Mouse (Mus musculus): ENCODE results near the gene Ryr2. TPM values are rescaled to one million over a fixed set of nuclear protein-coding genes. Genes with fewer than 3 reads are reported as not detected.

Gene Ryr2
- polyA plus RNA-seq, 1 experiment from 2014 or later: 0.15 TPM

- H3K36me3 ChIP-seq (ENCODE audit: control insufficient read depth, insufficient read depth, low read length): no peaks in the 10 kb centered on the region
- WGBS: 91% methylated on average over 7 of the region's 7 CpGs
- H3K27me3 ChIP-seq (ENCODE audit: control insufficient read depth, insufficient read depth, low read length): no peaks in the 10 kb centered on the region
Measured at GRCm38 (mm10) chr13:11709708-11710471, 396.9 kb downstream of the Ryr2 start.

GRCm38 (mm10) chr13:11701721-11702120, 405.0 kb downstream of the Ryr2 start:
- no peak for DNase-seq (ENCODE audit: low spot score)
- Histone ChIP-seq H3K27ac (replicated peaks; ENCODE audit: low read depth, low read length) (no peak overlapping the region), H3K4me3 (ENCODE audit: low read depth, low read length) (no peak overlapping the region), H3K27me3 (ENCODE audit: control insufficient read depth, insufficient read depth, low read length) (no peaks in the 10 kb centered on the region), H3K4me2 (ENCODE audit: low read depth, severe bottlenecking) (no peak overlapping the region), H3K36me3 (ENCODE audit: control insufficient read depth, insufficient read depth, low read length) (no peaks in the 10 kb centered on the region), H3K4me1 (ENCODE audit: control insufficient read depth, insufficient read depth, low read length) (no peaks in the 10 kb centered on the region), H3K9ac (ENCODE audit: low read length) (no peak overlapping the region), H3K9me3 (ENCODE audit: control insufficient read depth, low read length) (no peaks in the 10 kb centered on the region)
- ATAC-seq (ENCODE audit: insufficient number of reproducible peaks, low FRiP score, low TSS enrichment, low read depth): no peak
- 94% methylated on average over 3 of the region's 3 CpGs for WGBS

More at GRCm38 (mm10) chr13:11709708-11710471, 396.9 kb downstream of the Ryr2 start:
- H3K4me3 ChIP-seq (ENCODE audit: low read depth, low read length): no peak overlapping the region
- no peak for ATAC-seq (ENCODE audit: insufficient number of reproducible peaks, low FRiP score, low TSS enrichment, low read depth)
- DNase-seq (ENCODE audit: low spot score): no peak
- no peak overlapping the region for H3K27ac ChIP-seq (replicated peaks; ENCODE audit: low read depth, low read length)
- H3K9ac ChIP-seq (ENCODE audit: low read length): no peak overlapping the region
- no peaks in the 10 kb centered on the region for H3K9me3 ChIP-seq (ENCODE audit: control insufficient read depth, low read length)
- H3K4me1 ChIP-seq (ENCODE audit: control insufficient read depth, insufficient read depth, low read length): no peaks in the 10 kb centered on the region
- H3K4me2 ChIP-seq (ENCODE audit: low read depth, severe bottlenecking): no peak overlapping the region

- Histone ChIP-seq H3K9ac (ENCODE audit: low read length) (no peak overlapping the region), H3K4me1 (ENCODE audit: control insufficient read depth, insufficient read depth, low read length) (no peaks in the 10 kb centered on the region), H3K27me3 (ENCODE audit: control insufficient read depth, insufficient read depth, low read length) (no peaks in the 10 kb centered on the region), H3K27ac (replicated peaks; ENCODE audit: low read depth, low read length) (no peak overlapping the region), H3K36me3 (ENCODE audit: control insufficient read depth, insufficient read depth, low read length) (no peaks in the 10 kb centered on the region), H3K9me3 (ENCODE audit: control insufficient read depth, low read length) (no peaks in the 10 kb centered on the region), H3K4me2 (ENCODE audit: low read depth, severe bottlenecking) (no peak overlapping the region), H3K4me3 (ENCODE audit: low read depth, low read length) (no peak overlapping the region)
- DNase-seq (ENCODE audit: low spot score): no peak
- WGBS: 77% methylated on average over 1 of the region's 1 CpGs
- ATAC-seq (ENCODE audit: insufficient number of reproducible peaks, low FRiP score, low TSS enrichment, low read depth): no peak
Measured at GRCm38 (mm10) chr13:11696496-11696895, 410.2 kb downstream of the Ryr2 start.

GRCm38 (mm10) chr13:11681802-11682201, 424.9 kb downstream of the Ryr2 start:
- H3K27ac ChIP-seq (replicated peaks; ENCODE audit: low read depth, low read length): no peak overlapping the region
- H3K36me3 ChIP-seq (ENCODE audit: control insufficient read depth, insufficient read depth, low read length): no peaks in the 10 kb centered on the region
- no peaks in the 10 kb centered on the region for H3K4me1 ChIP-seq (ENCODE audit: control insufficient read depth, insufficient read depth, low read length)
- no peak overlapping the region for H3K4me2 ChIP-seq (ENCODE audit: low read depth, severe bottlenecking)
- no peak for DNase-seq (ENCODE audit: low spot score)
- ATAC-seq (ENCODE audit: insufficient number of reproducible peaks, low FRiP score, low TSS enrichment, low read depth): no peak
- no peak overlapping the region for H3K9ac ChIP-seq (ENCODE audit: low read length)
- H3K9me3 ChIP-seq (ENCODE audit: control insufficient read depth, low read length): no peaks in the 10 kb centered on the region
- WGBS: 80% methylated on average over 4 of the region's 4 CpGs
- no peak overlapping the region for H3K4me3 ChIP-seq (ENCODE audit: low read depth, low read length)
- no peaks in the 10 kb centered on the region for H3K27me3 ChIP-seq (ENCODE audit: control insufficient read depth, insufficient read depth, low read length)

- H3K36me3 ChIP-seq (ENCODE audit: control insufficient read depth, insufficient read depth, low read length): no peaks in the 10 kb centered on the region
- H3K9me3 ChIP-seq (ENCODE audit: control insufficient read depth, low read length): no peaks in the 10 kb centered on the region
- no peak overlapping the region for H3K4me2 ChIP-seq (ENCODE audit: low read depth, severe bottlenecking)
- H3K4me3 ChIP-seq (ENCODE audit: low read depth, low read length): no peak overlapping the region
- ATAC-seq (ENCODE audit: insufficient number of reproducible peaks, low FRiP score, low TSS enrichment, low read depth) (no peak), DNase-seq (ENCODE audit: low spot score) (no peak)
- H3K9ac ChIP-seq (ENCODE audit: low read length): no peak overlapping the region
- no peaks in the 10 kb centered on the region for H3K4me1 ChIP-seq (ENCODE audit: control insufficient read depth, insufficient read depth, low read length)
- no peaks in the 10 kb centered on the region for H3K27me3 ChIP-seq (ENCODE audit: control insufficient read depth, insufficient read depth, low read length)
- no peak overlapping the region for H3K27ac ChIP-seq (replicated peaks; ENCODE audit: low read depth, low read length)
Measured at GRCm38 (mm10) chr13:11662815-11663214, 443.9 kb downstream of the Ryr2 start.

- no peak overlapping the region for H3K9ac ChIP-seq (ENCODE audit: low read length)
- ATAC-seq (ENCODE audit: insufficient number of reproducible peaks, low FRiP score, low TSS enrichment, low read depth) (no peak), DNase-seq (ENCODE audit: low spot score) (no peak)
- H3K4me1 ChIP-seq (ENCODE audit: control insufficient read depth, insufficient read depth, low read length): no peaks in the 10 kb centered on the region
- H3K4me3 ChIP-seq (ENCODE audit: low read depth, low read length): no peak overlapping the region
- WGBS: 96% methylated on average over 1 of the region's 1 CpGs
- H3K9me3 ChIP-seq (ENCODE audit: control insufficient read depth, low read length): no peaks in the 10 kb centered on the region
- H3K4me2 ChIP-seq (ENCODE audit: low read depth, severe bottlenecking): no peak overlapping the region
- H3K36me3 ChIP-seq (ENCODE audit: control insufficient read depth, insufficient read depth, low read length): no peaks in the 10 kb centered on the region
- H3K27me3 ChIP-seq (ENCODE audit: control insufficient read depth, insufficient read depth, low read length): no peaks in the 10 kb centered on the region
- no peak overlapping the region for H3K27ac ChIP-seq (replicated peaks; ENCODE audit: low read depth, low read length)
Measured at GRCm38 (mm10) chr13:11644846-11645245, 461.9 kb downstream of the Ryr2 start.

GRCm38 (mm10) chr13:11636383-11636782, 470.4 kb downstream of the Ryr2 start:
- H3K9ac ChIP-seq (ENCODE audit: low read length): no peak overlapping the region
- no peak overlapping the region for H3K4me3 ChIP-seq (ENCODE audit: low read depth, low read length)
- no peak overlapping the region for H3K4me2 ChIP-seq (ENCODE audit: low read depth, severe bottlenecking)
- H3K27ac ChIP-seq (replicated peaks; ENCODE audit: low read depth, low read length): no peak overlapping the region
- H3K36me3 ChIP-seq (ENCODE audit: control insufficient read depth, insufficient read depth, low read length): no peaks in the 10 kb centered on the region
- H3K4me1 ChIP-seq (ENCODE audit: control insufficient read depth, insufficient read depth, low read length): no peaks in the 10 kb centered on the region
- no peaks in the 10 kb centered on the region for H3K9me3 ChIP-seq (ENCODE audit: control insufficient read depth, low read length)
- ATAC-seq (ENCODE audit: insufficient number of reproducible peaks, low FRiP score, low TSS enrichment, low read depth): no peak
- H3K27me3 ChIP-seq (ENCODE audit: control insufficient read depth, insufficient read depth, low read length): no peaks in the 10 kb centered on the region
- 92% methylated on average over 5 of the region's 5 CpGs for WGBS
- no peak for DNase-seq (ENCODE audit: low spot score)

GRCm38 (mm10) chr13:11624513-11624912, 482.2 kb downstream of the Ryr2 start:
- DNase-seq (ENCODE audit: low spot score) (no peak), ATAC-seq (ENCODE audit: insufficient number of reproducible peaks, low FRiP score, low TSS enrichment, low read depth) (no peak)
- Histone ChIP-seq H3K36me3 (ENCODE audit: control insufficient read depth, insufficient read depth, low read length) (no peaks in the 10 kb centered on the region), H3K27ac (replicated peaks; ENCODE audit: low read depth, low read length) (no peak overlapping the region), H3K9ac (ENCODE audit: low read length) (no peak overlapping the region), H3K4me3 (ENCODE audit: low read depth, low read length) (no peak overlapping the region), H3K9me3 (ENCODE audit: control insufficient read depth, low read length) (no peaks in the 10 kb centered on the region), H3K4me2 (ENCODE audit: low read depth, severe bottlenecking) (no peak overlapping the region), H3K27me3 (ENCODE audit: control insufficient read depth, insufficient read depth, low read length) (no peaks in the 10 kb centered on the region), H3K4me1 (ENCODE audit: control insufficient read depth, insufficient read depth, low read length) (no peaks in the 10 kb centered on the region)
- WGBS: 37% methylated on average over 7 of the region's 7 CpGs

GRCm38 (mm10) chr13:11595431-11595830, 511.3 kb downstream of the Ryr2 start:
- H3K4me2 ChIP-seq (ENCODE audit: low read depth, severe bottlenecking): no peak overlapping the region
- no peaks in the 10 kb centered on the region for H3K27me3 ChIP-seq (ENCODE audit: control insufficient read depth, insufficient read depth, low read length)
- WGBS: 91% methylated on average over 9 of the region's 9 CpGs
- no peak overlapping the region for H3K4me3 ChIP-seq (ENCODE audit: low read depth, low read length)
- H3K27ac ChIP-seq (replicated peaks; ENCODE audit: low read depth, low read length): no peak overlapping the region
- H3K9ac ChIP-seq (ENCODE audit: low read length): no peak overlapping the region
- DNase-seq (ENCODE audit: low spot score): no peak
- H3K9me3 ChIP-seq (ENCODE audit: control insufficient read depth, low read length): no peaks in the 10 kb centered on the region
- H3K36me3 ChIP-seq (ENCODE audit: control insufficient read depth, insufficient read depth, low read length): no peaks in the 10 kb centered on the region
- ATAC-seq (ENCODE audit: insufficient number of reproducible peaks, low FRiP score, low TSS enrichment, low read depth): no peak
- H3K4me1 ChIP-seq (ENCODE audit: control insufficient read depth, insufficient read depth, low read length): no peaks in the 10 kb centered on the region
